Mouse (Mus musculus) cortical plate, adult 2 months (tissue): ENCODE measurements around the gene Itgae. TPM values are rescaled to one million over a fixed set of nuclear protein-coding genes. Genes with fewer than 3 reads are reported as not detected.

Source experiments
- H3K27ac ChIP-seq: fragments of 200-500 bp; 2 replicates; pipeline ENCODE4 v1.5.1; 2012; ENCODE audit warnings: low read length, control low read depth, inconsistent platforms; ENCODE audit not compliant: insufficient read depth
- H3K4me1 ChIP-seq: fragments of 200-500 bp; 2 replicates; pipeline ENCODE4 v1.6.1; 2011; ENCODE audit warnings: low read length; ENCODE audit not compliant: control insufficient read depth, insufficient read depth
- H3K4me3 ChIP-seq: fragments of 200-500 bp; 2 replicates; pipeline ENCODE4 v1.5.1; 2011; ENCODE audit warnings: mild to moderate bottlenecking, low read length, control low read depth; ENCODE audit not compliant: insufficient read depth
- CTCF ChIP-seq: fragments of 200-500 bp; IDR thresholded peaks from 2 replicates; pipeline ENCODE4 v1.5.1; 2011; ENCODE audit warnings: mild to moderate bottlenecking, control low read depth, low read length; ENCODE audit not compliant: insufficient read depth; ENCODE audit errors: extremely low read depth
- POLR2A ChIP-seq: fragments of 200-500 bp; IDR thresholded peaks from 2 replicates; pipeline ENCODE4 v1.6.1; 2011; ENCODE audit warnings: mild to moderate bottlenecking, low read length, control low read depth; ENCODE audit not compliant: insufficient read depth; ENCODE audit errors: extremely low read depth
- polyA plus RNA-seq: library from polyadenylated mRNA; depleted of rRNA; stranded (reverse); fragments of >200 nt; gene quantifications from 2 replicates; pipeline ENCODE4 v1.2.3, GENCODE M21; 2012

Itgae gene
- polyA plus RNA-seq, 1 experiment = 0.21 TPM

- H3K4me3 ChIP-seq = no peak overlapping the region
- peak; percentile 59; the same call in 1 of the 2 replicates for TF ChIP-seq CTCF
- no peak for TF ChIP-seq POLR2A
- H3K4me1 ChIP-seq = no peaks in the 10 kb centered on the region; the same call in 1 of the 2 replicates
- no peak overlapping the region for H3K27ac ChIP-seq
Observed at GRCm38 (mm10) chr11:73071839-73072238, 18.5 kb upstream of the Itgae start.

GRCm38 (mm10) chr11:73076295-73076694 lies 14.1 kb upstream of the Itgae start:
- Histone ChIP-seq H3K27ac (no peak overlapping the region), H3K4me3 (no peak overlapping the region), H3K4me1 (no peaks in the 10 kb centered on the region; the same call in 1 of the 2 replicates)
- no peak for TF ChIP-seq CTCF
- TF ChIP-seq POLR2A = no peak

GRCm38 (mm10) chr11:73076733-73077132 lies 13.7 kb upstream of the Itgae start:
- no peak overlapping the region for H3K4me3 ChIP-seq
- no peak overlapping the region for H3K27ac ChIP-seq
- TF ChIP-seq CTCF = no peak
- no peak for TF ChIP-seq POLR2A
- H3K4me1 ChIP-seq = no peaks in the 10 kb centered on the region; the same call in 1 of the 2 replicates

GRCm38 (mm10) chr11:73077211-73077720 lies 13.1 kb upstream of the Itgae start:
- Histone ChIP-seq H3K4me3 (no peak overlapping the region), H3K27ac (no peak overlapping the region), H3K4me1 (no peaks in the 10 kb centered on the region; the same call in 1 of the 2 replicates)
- TF ChIP-seq POLR2A = no peak
- TF ChIP-seq CTCF = no peak

- H3K27ac ChIP-seq = no peak overlapping the region
- no peak overlapping the region for H3K4me3 ChIP-seq
- no peaks in the 10 kb centered on the region; the same call in 1 of the 2 replicates for H3K4me1 ChIP-seq
- TF ChIP-seq CTCF (no peak), POLR2A (no peak)
Observed at GRCm38 (mm10) chr11:73078615-73079014, 11.8 kb upstream of the Itgae start.

- no peak for TF ChIP-seq POLR2A
- TF ChIP-seq CTCF = no peak
- H3K27ac ChIP-seq = no peak overlapping the region
Observed at GRCm38 (mm10) chr11:73080306-73080705, 10.1 kb upstream of the Itgae start.

GRCm38 (mm10) chr11:73084303-73084702 lies 6.1 kb upstream of the Itgae start:
- Histone ChIP-seq H3K4me1 (no peaks in the 10 kb centered on the region), H3K27ac (0 out of 2 replicates have a peak overlapping the region, but pooled peaks have one; percentile 43), H3K4me3 (no peak overlapping the region)
- TF ChIP-seq CTCF (no peak), POLR2A (no peak)

More at GRCm38 (mm10) chr11:73080306-73080705, 10.1 kb upstream of the Itgae start:
- Histone ChIP-seq H3K4me1 (no peaks in the 10 kb centered on the region; the same call in 1 of the 2 replicates), H3K4me3 (no peak overlapping the region)

GRCm38 (mm10) chr11:73084804-73085231 lies 5.6 kb upstream of the Itgae start:
- TF ChIP-seq CTCF = no peak
- no peak for TF ChIP-seq POLR2A
- Histone ChIP-seq H3K4me1 (no peaks in the 10 kb centered on the region), H3K27ac (peak overlapping the region; percentile 43; the same call in 1 of the 2 replicates), H3K4me3 (no peak overlapping the region)

- Histone ChIP-seq H3K4me3 (no peak overlapping the region), H3K27ac (no peak overlapping the region), H3K4me1 (no peaks in the 10 kb centered on the region)
- TF ChIP-seq POLR2A (no peak), CTCF (no peak)
Observed at GRCm38 (mm10) chr11:73085391-73085790, 5.0 kb upstream of the Itgae start.

- no peak for TF ChIP-seq CTCF
- no peak for TF ChIP-seq POLR2A
- Histone ChIP-seq H3K4me1 (no peaks in the 10 kb centered on the region), H3K4me3 (no peak overlapping the region), H3K27ac (no peak overlapping the region)
Observed at GRCm38 (mm10) chr11:73087700-73088480, 2.5 kb upstream of the Itgae start.

GRCm38 (mm10) chr11:73090826-73091225 lies 443 bp downstream of the Itgae start:
- Histone ChIP-seq H3K27ac (no peak overlapping the region), H3K4me1 (no peaks in the 10 kb centered on the region), H3K4me3 (no peak overlapping the region)
- no peak for TF ChIP-seq CTCF
- no peak for TF ChIP-seq POLR2A
